Mouse (Mus musculus) limb, embryonic 14.5 days (tissue): ENCODE measurements around the gene Ly6g6e. TPM values are rescaled to one million over a fixed set of nuclear protein-coding genes. Genes with fewer than 3 reads are reported as not detected.

ENCODE experiments used
- ATAC-seq: fragments of 200-750 bp; cut with Nextera tagmentation; 2 replicates; pipeline ENCODE4 v1.8.0; 2017; ENCODE audit warnings: low read depth, moderate number of reproducible peaks, moderate TSS enrichment; ENCODE audit not compliant: low FRiP score
- DNase-seq: peaks from one replicate; pipeline ENCODE4 v3.0.0-alpha.2; 2015; ENCODE audit warnings: low spot score
- H3K27ac ChIP-seq: fragments of 300-500 bp; sonication (generic); replicated peaks from 2 replicates; pipeline ENCODE4 v1.5.1; 2014; ENCODE audit warnings: low read depth, mild to moderate bottlenecking, low read length, moderate library complexity, mixed read lengths
- H3K27me3 ChIP-seq: fragments of 300-500 bp; sonication (generic); 2 replicates; pipeline ENCODE4 v1.6.1; 2014; ENCODE audit warnings: low read length, mixed read lengths; ENCODE audit not compliant: control insufficient read depth, insufficient read depth
- H3K36me3 ChIP-seq: fragments of 300-500 bp; sonication (generic); 2 replicates; pipeline ENCODE4 v1.6.1; 2014; ENCODE audit warnings: mild to moderate bottlenecking, low read length, moderate library complexity, mixed read lengths; ENCODE audit not compliant: control insufficient read depth, insufficient read depth
- H3K4me1 ChIP-seq: fragments of 300-500 bp; sonication (generic); 2 replicates; pipeline ENCODE4 v1.6.1; 2014; ENCODE audit warnings: antibody characterized with exemption, low read length, mixed read lengths; ENCODE audit not compliant: control insufficient read depth, insufficient read depth
- H3K4me2 ChIP-seq: fragments of 300-500 bp; sonication (generic); replicated peaks from 2 replicates; pipeline ENCODE4 v1.6.1; 2014; ENCODE audit warnings: low read depth, mild to moderate bottlenecking, low read length, moderate library complexity; ENCODE audit not compliant: severe bottlenecking
- H3K4me3 ChIP-seq: fragments of 300-500 bp; sonication (generic); replicated peaks from 2 replicates; pipeline ENCODE4 v1.5.1; 2014; ENCODE audit warnings: low read length
- H3K9ac ChIP-seq: fragments of 300-500 bp; sonication (generic); 2 replicates; pipeline ENCODE4 v1.6.1; 2014; ENCODE audit warnings: mild to moderate bottlenecking, low read depth, low read length, moderate library complexity; ENCODE audit not compliant: severe bottlenecking
- H3K9me3 ChIP-seq: fragments of 300-500 bp; sonication (generic); 2 replicates; pipeline ENCODE4 v1.6.1; 2016; ENCODE audit warnings: low read length; ENCODE audit not compliant: control insufficient read depth
- POLR2A ChIP-seq: fragments of 200-500 bp; IDR thresholded peaks from 2 replicates; pipeline ENCODE4 v1.8.0; 2012; ENCODE audit warnings: inconsistent platforms, mild to moderate bottlenecking, moderate library complexity, borderline replicate concordance; ENCODE audit not compliant: insufficient read depth, insufficient read length; ENCODE audit errors: extremely low read depth
- WGBS: fragments of 180-500 bp; shearing (Covaris S2); extraction: QIAGEN DNeasy Blood & Tissue Kit; methylation state at CpG from one replicate; pipeline ENCODE4 v1.1.7; 2014; 5-methylcytosine and 5-hydroxymethylcytosine counted together
- polyA plus RNA-seq, 2 experiments: library from polyadenylated mRNA; depleted of rRNA in 1 of 2; stranded (reverse) in 1 of 2; unstranded in 1 of 2; fragments of >200 nt; fragmentation: Nextera tagmentation in 1 of 2; extraction: Ambion mirVana in 1 of 2; gene quantifications; 2 replicates each; pipeline versions ENCODE4 v1.2.1 to v1.2.3; 2012 to 2014

Gene Ly6g6e
- polyA plus RNA-seq, 2 experiments = 14.8 to 28.4 TPM

DNA sequence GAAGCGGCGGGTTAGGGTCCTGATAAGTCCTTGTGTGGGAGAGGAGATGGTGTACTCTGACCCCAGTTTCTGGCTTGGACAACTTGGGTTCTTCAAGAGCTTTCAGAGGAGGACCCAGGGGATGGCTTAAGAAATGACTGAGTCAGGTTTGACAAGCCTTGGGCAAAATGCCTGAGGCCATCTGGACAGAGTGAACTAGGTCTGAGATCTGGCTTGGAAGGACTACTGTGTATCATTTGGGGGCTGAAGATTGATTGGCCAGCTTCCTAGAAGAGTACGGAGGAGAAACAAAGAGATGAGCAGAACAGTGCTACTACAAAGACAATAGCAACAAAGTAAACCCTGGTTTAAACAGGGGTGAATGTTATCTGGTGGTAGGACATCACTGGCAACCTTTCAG, 13.2 kb upstream of the Ly6g6e start:
- no peak overlapping the region for H3K27ac ChIP-seq
- H3K4me3 ChIP-seq = no peak overlapping the region
- TF ChIP-seq POLR2A = no peak
- ATAC-seq (no peak), DNase-seq (no peak)
- peaks cover 32% of the 10 kb centered on the region for H3K36me3 ChIP-seq
- H3K9ac ChIP-seq = no peak overlapping the region
- WGBS = 91% methylated on average over 3 of the region's 3 CpGs
- H3K27me3 ChIP-seq = peaks cover 23% of the 10 kb centered on the region
- no peak overlapping the region for H3K4me2 ChIP-seq
- H3K9me3 ChIP-seq = no peaks in the 10 kb centered on the region
- H3K4me1 ChIP-seq = peaks cover 27% of the 10 kb centered on the region

GRCm38 (mm10) chr17:35064378-35064877, 12.3 kb upstream of the Ly6g6e start:
- 0 out of 2 replicates have a peak overlapping the region, but pooled peaks have one; percentile 20 for H3K27ac ChIP-seq
- 0 out of 2 replicates have a peak overlapping the region, but pooled peaks have one; percentile 25 for H3K9ac ChIP-seq
- ATAC-seq = no peak
- H3K36me3 ChIP-seq = peaks cover 32% of the 10 kb centered on the region
- peak overlapping the region; percentile 56 for H3K4me2 ChIP-seq
- no peak for TF ChIP-seq POLR2A
- no peak for DNase-seq
- peak overlapping the region; percentile 25; the same call in 1 of the 2 replicates for H3K4me3 ChIP-seq
- H3K4me1 ChIP-seq = peaks cover 27% of the 10 kb centered on the region
- peaks cover 23% of the 10 kb centered on the region for H3K27me3 ChIP-seq
- H3K9me3 ChIP-seq = no peaks in the 10 kb centered on the region
- 26% methylated on average over 10 of the region's 10 CpGs for WGBS

DNA sequence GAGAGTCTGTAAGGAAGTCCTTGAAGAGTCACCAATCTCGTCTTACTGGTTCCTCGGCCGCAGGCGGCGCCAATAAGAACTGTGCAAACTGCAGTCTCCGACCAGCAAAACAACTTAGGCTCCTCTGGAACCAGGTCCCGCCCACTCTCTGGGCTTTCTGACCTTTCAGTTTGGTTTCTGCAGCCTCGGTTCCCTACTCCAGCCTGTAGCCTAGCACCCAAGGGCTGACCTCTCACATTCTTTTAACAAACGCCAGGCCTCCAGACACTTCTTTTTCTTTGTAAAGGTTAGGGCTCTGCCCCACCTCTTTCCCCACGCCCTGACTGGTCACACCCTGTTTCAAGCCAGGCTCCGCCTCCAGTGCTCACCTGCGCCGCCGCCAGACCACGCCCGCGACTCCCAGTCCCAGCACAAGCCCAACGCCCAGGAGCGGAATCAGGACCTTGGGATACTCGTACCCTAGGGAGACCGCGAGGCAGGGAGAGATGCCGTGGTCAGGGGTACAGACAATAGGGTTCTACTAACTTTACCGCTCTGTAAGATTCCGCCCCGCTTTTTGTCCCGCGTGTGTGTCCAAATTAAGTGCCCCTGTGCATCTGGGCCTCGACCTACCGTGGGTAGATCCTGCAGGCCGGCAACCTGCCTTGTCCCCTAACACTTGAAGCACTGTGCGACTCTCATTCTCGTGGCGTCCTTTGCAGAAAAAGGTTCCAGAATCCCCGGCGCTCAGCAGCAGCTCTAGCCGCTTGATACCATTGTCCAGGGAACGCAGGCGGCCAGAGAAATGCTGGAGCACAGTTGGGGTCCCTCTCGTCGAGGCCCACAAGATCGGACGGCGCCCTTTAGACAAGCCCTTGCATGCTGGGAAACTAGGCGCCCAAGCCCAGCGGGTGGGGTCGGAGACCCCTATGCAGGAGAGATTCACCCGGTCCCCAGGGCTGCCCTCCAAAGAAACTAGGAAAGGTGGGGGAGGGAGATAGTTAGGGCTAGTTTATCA, 11.5 kb upstream of the Ly6g6e start, which contains the start of gene Ly6g6c:
Gene Ly6g6c, plus strand, starts transcription at position 438 of the 997 bp plus-strand sequence.
- peaks cover 24% of the 10 kb centered on the region for H3K4me1 ChIP-seq
- H3K27me3 ChIP-seq = peaks cover 23% of the 10 kb centered on the region
- peak within 1 kb of the TSS; percentile 25 for H3K4me3 ChIP-seq
- no peak for TF ChIP-seq POLR2A
- ATAC-seq = peak; percentile 43; the same call in 1 of the 2 replicates
- DNase-seq = no peak
- H3K4me2 ChIP-seq = peak within 1 kb of the TSS; percentile 56
- no peaks in the 10 kb centered on the region for H3K9me3 ChIP-seq
- WGBS = 2% methylated on average over 45 of the region's 48 CpGs
- peak within 1 kb of the TSS; percentile 25 for H3K9ac ChIP-seq
- H3K36me3 ChIP-seq = peaks cover 30% of the 10 kb centered on the region
- peak within 1 kb of the TSS; percentile 20; the same call in 1 of the 2 replicates for H3K27ac ChIP-seq

- 51% methylated on average over 10 of the region's 10 CpGs for WGBS
- Histone ChIP-seq H3K9me3 (no peaks in the 10 kb centered on the region), H3K36me3 (peaks cover 22% of the 10 kb centered on the region), H3K4me3 (peak within 1 kb of the TSS; percentile 25), H3K4me2 (peak within 1 kb of the TSS; percentile 56), H3K9ac (peak within 1 kb of the TSS; percentile 25), H3K27ac (peak within 1 kb of the TSS; percentile 20; the same call in 1 of the 2 replicates), H3K4me1 (peaks cover 15% of the 10 kb centered on the region), H3K27me3 (peaks cover 23% of the 10 kb centered on the region)
- no peak for TF ChIP-seq POLR2A
- no peak for ATAC-seq
- no peak for DNase-seq
Observed at GRCm38 (mm10) chr17:35066084-35066483, 10.6 kb upstream of the Ly6g6e start, which contains the start of gene Mpig6b. Gene Mpig6b, minus strand, starts transcription at chr17:35066184.

- Histone ChIP-seq H3K27me3 (peaks cover 23% of the 10 kb centered on the region), H3K9ac (no peak overlapping the region), H3K4me3 (no peak overlapping the region), H3K9me3 (no peaks in the 10 kb centered on the region), H3K36me3 (peaks cover under 1% of the 10 kb centered on the region), H3K4me1 (peaks cover 15% of the 10 kb centered on the region), H3K27ac (no peak overlapping the region), H3K4me2 (no peak overlapping the region)
- 78% methylated on average over 17 of the region's 17 CpGs for WGBS
- ATAC-seq = no peak
- no peak for DNase-seq
- TF ChIP-seq POLR2A = no peak
Observed at GRCm38 (mm10) chr17:35068213-35068914, 8.3 kb upstream of the Ly6g6e start.
